In genomic region chr11:55533378-55533777, GRCm38 (mm10) we compare ENCODE assay signal across 9 mouse cellular contexts.
A peak's percentile ranks its signal among the peaks of the same experiment; 100 is the strongest.
DNase-seq lines count a peak whose midpoint lies in the region; ATAC-seq lines count a peak whose summit lies in the region.
"Had no signal": no experiment of that assay in that cellular context is flagged by ENCODE, and none has a peak within 500 bp of the region (broad histone marks: within the 10 kb centered on the region; RNA-seq: fewer than 3 reads in every experiment).

No protein-coding gene starts in this region.

- no peak overlapping the region for H3K27ac ChIP-seq in midbrain, embryonic 13.5 days

- intact Hi-C loops in heart, postnatal 25 days (cut with DNase I), result no loop called here
- intact Hi-C loops in left cerebral cortex, postnatal 14 days (cut with DNase I), result no loop called here

- no peaks in the 10 kb centered on the region for H3K9me3 ChIP-seq in midbrain, embryonic 13.5 days
- H3K9me3 ChIP-seq: G1E had no signal

- 64% methylated on average over 5 of the region's 5 CpGs for WGBS in midbrain, embryonic 13.5 days

- H3K27me3 ChIP-seq in midbrain, embryonic 13.5 days, result no peaks in the 10 kb centered on the region

- H3K4me2 ChIP-seq in midbrain, embryonic 13.5 days (replicated peaks), result no peak overlapping the region

- no peak overlapping the region for H3K4me3 ChIP-seq in midbrain, embryonic 13.5 days (replicated peaks)

- no peaks in the 10 kb centered on the region for H3K36me3 ChIP-seq in midbrain, embryonic 13.5 days
- H3K36me3 ChIP-seq: G1E had no signal

- H3K9ac ChIP-seq in midbrain, embryonic 13.5 days (replicated peaks), result no peak overlapping the region

- peaks cover 8% of the 10 kb centered on the region; the same call in 1 of the 2 replicates for H3K4me1 ChIP-seq in midbrain, embryonic 13.5 days (replicated peaks)

- peak; percentile 80 for ATAC-seq in cerebellum, adult (ENCODE audit: insufficient number of reproducible peaks, low FRiP score, low TSS enrichment)
- ATAC-seq in frontal cortex, adult (ENCODE audit: low TSS enrichment), result peak; percentile 99
- no peak for ATAC-seq in midbrain, embryonic 13.5 days

- DNase-seq in heart, postnatal 4 days, result peak; percentile 60
- no peak for DNase-seq in heart, postnatal 25 days (ENCODE audit: low spot score)
- DNase-seq in left cerebral cortex, postnatal 14 days (ENCODE audit: low spot score in 2 of 2), result peak; percentile 80 to 84
- no peak for DNase-seq in spleen, postnatal 36 days (ENCODE audit: low spot score in 2 of 2)
- no peak for DNase-seq in natural killer cell, adult 2 months (ENCODE audit: low spot score in 2 of 2)

Comparison
In these comparisons a context has a peak if more than half of its experiments do, and no peak if none do; other contexts are left out.
1. DNase-seq: peak in heart, postnatal 4 days (single experiment) and left cerebral cortex, postnatal 14 days (2 of 2); none in heart, postnatal 25 days (single experiment), spleen, postnatal 36 days (0 of 2) and natural killer cell, adult 2 months (0 of 2).